ENCODE assay signal across 14 mouse cellular contexts in genomic region chr9:63804847-63805246, GRCm38 (mm10). TPM values are rescaled to one million over a fixed set of nuclear protein-coding genes. Genes with fewer than 3 reads are reported as not detected.
DNase-seq lines count a peak whose midpoint lies in the region; ATAC-seq and TF ChIP-seq lines count a peak whose summit lies in the region.
"Had no signal": no experiment of that assay in that cellular context is flagged by ENCODE, and none has a peak within 500 bp of the region (broad histone marks: within the 10 kb centered on the region; RNA-seq: fewer than 3 reads in every experiment).

No protein-coding gene starts in this region.

- no peaks in the 10 kb centered on the region for H3K9me3 ChIP-seq in hindbrain, postnatal 0 days (ENCODE audit: low read length)
- H3K9me3 ChIP-seq in hindbrain, embryonic 13.5 days = no peaks in the 10 kb centered on the region
- no peaks in the 10 kb centered on the region for H3K9me3 ChIP-seq in limb, embryonic 14.5 days (ENCODE audit: control insufficient read depth, low read length)
- H3K9me3 ChIP-seq: intestine, embryonic 15.5 days; midbrain, embryonic 15.5 days had no signal

- DNase-seq in hindbrain, postnatal 0 days (ENCODE audit: low spot score) = peak; percentile 39
- DNase-seq in ES-CJ7 (ENCODE audit: low read depth, low spot score) (peak; percentile 63), ZHBTc4 (ENCODE audit: low read depth, low spot score) (peak; percentile 69)
- DNase-seq in limb, embryonic 14.5 days (ENCODE audit: low spot score) = peak; percentile 63
- no peak for DNase-seq in left cerebral cortex, adult 11 months (ENCODE audit: low spot score)
- DNase-seq in kidney, adult 8-10 months = no peak
- DNase-seq: adrenal gland, postnatal 14 days; heart, postnatal 14 days; kidney, postnatal 10 days; lung, postnatal 4 days had no signal

- H3K9ac ChIP-seq in hindbrain, postnatal 0 days (replicated peaks; ENCODE audit: low read length) = no peak overlapping the region
- H3K9ac ChIP-seq in hindbrain, embryonic 13.5 days = no peak overlapping the region
- no peak overlapping the region for H3K9ac ChIP-seq in limb, embryonic 14.5 days (ENCODE audit: low read depth, low read length, severe bottlenecking)
- H3K9ac ChIP-seq: intestine, embryonic 15.5 days; liver, embryonic 14.5 days; midbrain, embryonic 15.5 days had no signal

- no peak overlapping the region for H3K4me3 ChIP-seq in hindbrain, postnatal 0 days (ENCODE audit: low read length)
- no peak overlapping the region for H3K4me3 ChIP-seq in hindbrain, embryonic 13.5 days
- H3K4me3 ChIP-seq in limb, embryonic 14.5 days (replicated peaks; ENCODE audit: low read length) = no peak overlapping the region
- H3K4me3 ChIP-seq: intestine, embryonic 15.5 days; midbrain, embryonic 15.5 days had no signal

- no peaks in the 10 kb centered on the region for H3K36me3 ChIP-seq in hindbrain, postnatal 0 days (ENCODE audit: insufficient read depth, low read length)
- no peaks in the 10 kb centered on the region for H3K36me3 ChIP-seq in hindbrain, embryonic 13.5 days
- H3K36me3 ChIP-seq in limb, embryonic 14.5 days (ENCODE audit: control insufficient read depth, insufficient read depth, low read length) = no peaks in the 10 kb centered on the region
- H3K36me3 ChIP-seq: intestine, embryonic 15.5 days; midbrain, embryonic 15.5 days had no signal

- 0 out of 2 replicates have a peak, but pooled peaks cover 6% of the 10 kb centered on the region for H3K4me1 ChIP-seq in hindbrain, postnatal 0 days (ENCODE audit: insufficient read depth, low read length)
- peaks cover 4% of the 10 kb centered on the region for H3K4me1 ChIP-seq in hindbrain, embryonic 13.5 days (replicated peaks)
- H3K4me1 ChIP-seq in limb, embryonic 14.5 days (ENCODE audit: control insufficient read depth, insufficient read depth, low read length) = peaks cover 13% of the 10 kb centered on the region

- no peak overlapping the region for H3K27ac ChIP-seq in hindbrain, postnatal 0 days
- no peak overlapping the region for H3K27ac ChIP-seq in hindbrain, embryonic 13.5 days
- H3K27ac ChIP-seq in limb, embryonic 14.5 days (replicated peaks; ENCODE audit: low read depth, low read length) = no peak overlapping the region
- H3K27ac ChIP-seq: intestine, embryonic 15.5 days; liver, embryonic 14.5 days; midbrain, embryonic 15.5 days had no signal

- no peaks in the 10 kb centered on the region for H3K27me3 ChIP-seq in hindbrain, postnatal 0 days (ENCODE audit: insufficient read depth, low read length)
- H3K27me3 ChIP-seq in hindbrain, embryonic 13.5 days = no peaks in the 10 kb centered on the region
- H3K27me3 ChIP-seq in limb, embryonic 14.5 days (ENCODE audit: control insufficient read depth, insufficient read depth, low read length) = no peaks in the 10 kb centered on the region
- H3K27me3 ChIP-seq: intestine, embryonic 15.5 days; midbrain, embryonic 15.5 days had no signal

- H3K4me2 ChIP-seq in hindbrain, postnatal 0 days (ENCODE audit: low read depth, low read length) = no peak overlapping the region
- no peak overlapping the region for H3K4me2 ChIP-seq in hindbrain, embryonic 13.5 days
- H3K4me2 ChIP-seq in limb, embryonic 14.5 days (replicated peaks; ENCODE audit: low read depth, low read length, severe bottlenecking) = no peak overlapping the region
- H3K4me2 ChIP-seq: intestine, embryonic 15.5 days; midbrain, embryonic 15.5 days had no signal

- no peak for TF ChIP-seq POLR2A in limb, embryonic 14.5 days (IDR thresholded peaks at IDR 0.05; ENCODE audit: borderline replicate concordance, extremely low read depth, insufficient read depth, insufficient read length)

- no peak for TF ChIP-seq CTCF in hindbrain, postnatal 0 days (IDR thresholded peaks at IDR 0.05; ENCODE audit: low read depth)

- WGBS in hindbrain, postnatal 0 days = 51% methylated on average over 3 of the region's 3 CpGs
- 56% methylated on average over 3 of the region's 3 CpGs for WGBS in hindbrain, embryonic 13.5 days
- WGBS in limb, embryonic 14.5 days = 33% methylated on average over 3 of the region's 3 CpGs

- ATAC-seq in hindbrain, postnatal 0 days = no peak
- no peak for ATAC-seq in hindbrain, embryonic 13.5 days (ENCODE audit: low FRiP score)
- ATAC-seq in limb, embryonic 14.5 days (ENCODE audit: low FRiP score, low read depth) = peak; percentile 73
- ATAC-seq: intestine, embryonic 15.5 days; midbrain, embryonic 15.5 days had no signal

RNA-seq across cellular contexts. Expression of gene Smad3, which starts 47.1 kb away (rescaled TPM):
- 26.5 and 34.0 TPM in 2 replicates for total RNA-seq in hindbrain, postnatal 0 days (2014; rRNA removed)
- 7.2 and 7.5 TPM in 2 replicates for polyA plus RNA-seq in hindbrain, postnatal 0 days (2015; fragmentation: Nextera tagmentation; extraction: Ambion mirVana)
- 11.9 and 12.0 TPM in 2 replicates for polyA plus RNA-seq in hindbrain, embryonic 13.5 days (2015; fragmentation: Nextera tagmentation; extraction: Ambion mirVana)
- 50.9 and 72.1 TPM in 2 replicates for polyA plus RNA-seq in limb, embryonic 14.5 days (2012; rRNA removed)
- 25.1 and 28.0 TPM in 2 replicates for polyA plus RNA-seq in limb, embryonic 14.5 days (2014; fragmentation: Nextera tagmentation; extraction: Ambion mirVana)

Comparison
In these comparisons a context has a peak if more than half of its experiments do, and no peak if none do; other contexts are left out.
1. DNase-seq: peak in hindbrain, postnatal 0 days (single experiment), ES-CJ7 (single experiment), ZHBTc4 (single experiment) and limb, embryonic 14.5 days (single experiment); none in left cerebral cortex, adult 11 months (single experiment) and kidney, adult 8-10 months (0 of 2).